Mouse (Mus musculus): Measurements from ENCODE around the gene Ttll11.

The Ttll11 gene

GRCm38 (mm10) chr2:35712611-35713010, 267.1 kb downstream of the Ttll11 start:
- no peak for ATAC-seq (ENCODE audit: insufficient number of reproducible peaks, low FRiP score, low TSS enrichment)

GRCm38 (mm10) chr2:35703241-35703640, 276.5 kb downstream of the Ttll11 start:
- no peak for ATAC-seq (ENCODE audit: insufficient number of reproducible peaks, low FRiP score, low TSS enrichment)

- ATAC-seq (ENCODE audit: insufficient number of reproducible peaks, low FRiP score, low TSS enrichment), result no peak
These were observed 277.1 kb downstream of the Ttll11 start for GRCm38 (mm10) chr2:35702608-35703007.

GRCm38 (mm10) chr2:35702001-35702400, 277.7 kb downstream of the Ttll11 start:
- ATAC-seq (ENCODE audit: insufficient number of reproducible peaks, low FRiP score, low TSS enrichment), result no peak
